Mouse (Mus musculus): Measurements from ENCODE around the gene Rorb.

- no peak for TF ChIP-seq CTCF (IDR thresholded peaks at IDR 0.05; ENCODE audit: low read depth, low read length)
- no peak for TF ChIP-seq POLR2A (IDR thresholded peaks at IDR 0.05; ENCODE audit: borderline replicate concordance, low read depth, low read length)
Measured at GRCm38 (mm10) chr19:19136856-19137255, 25.9 kb upstream of the Rorb start.
